Mouse (Mus musculus) E14TG2a.4 (cell line): ENCODE results near the gene Sstr3.

Experiments
- H3K27me3 ChIP-seq: 2 replicates; pipeline ENCODE4 v1.6.1; 2014; ENCODE audit warnings: low read length, control low read depth; ENCODE audit not compliant: insufficient read depth
- H3K36me3 ChIP-seq: 2 replicates; pipeline ENCODE4 v1.6.1; 2014; ENCODE audit warnings: low read length, control low read depth; ENCODE audit not compliant: insufficient read depth
- H3K4me1 ChIP-seq: replicated peaks from 2 replicates; pipeline ENCODE4 v1.6.1; 2014; ENCODE audit warnings: low read depth, low read length, control low read depth
- H3K4me3 ChIP-seq: replicated peaks from 2 replicates; pipeline ENCODE4 v1.5.1; 2014; ENCODE audit warnings: mild to moderate bottlenecking, low read length
- H3K9me3 ChIP-seq: 2 replicates; pipeline ENCODE4 v1.6.1; 2014; ENCODE audit warnings: low read length, control low read depth
- CTCF ChIP-seq: conservative IDR thresholded peaks from 2 replicates; pipeline ENCODE4 v1.5.1; 2014; ENCODE audit warnings: low read length
- NANOG ChIP-seq: IDR thresholded peaks from 2 replicates; pipeline ENCODE4 v1.6.1; 2014; ENCODE audit warnings: borderline replicate concordance, low read length, mixed read lengths
- POU5F1 ChIP-seq: IDR thresholded peaks from 2 replicates; pipeline ENCODE4 v1.6.1; 2014; ENCODE audit warnings: low read length, borderline replicate concordance

The Sstr3 gene

DNA sequence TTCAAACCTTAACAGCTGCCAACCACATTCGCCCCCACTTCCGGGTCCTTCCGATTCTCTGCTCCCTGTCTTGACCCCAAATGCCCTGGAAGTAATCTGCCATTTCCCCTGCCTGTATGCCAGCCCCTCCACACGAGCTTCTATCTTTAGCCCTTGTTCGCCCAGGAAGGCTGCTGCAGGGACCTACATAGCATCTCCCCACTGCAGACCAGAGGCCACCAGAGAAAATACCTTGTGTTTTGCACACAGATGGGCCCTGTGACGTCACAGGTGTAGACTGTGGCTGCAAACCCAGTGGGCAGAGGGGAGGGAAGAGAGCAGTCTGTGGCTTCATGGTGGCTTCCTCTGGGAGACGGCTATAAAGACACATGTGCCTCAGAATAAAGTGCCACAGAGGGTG, 26.3 kb downstream of the Sstr3 start:
- H3K4me3 ChIP-seq, result no peak overlapping the region
- no peaks in the 10 kb centered on the region for H3K9me3 ChIP-seq
- TF ChIP-seq NANOG (no peak), CTCF (no peak), POU5F1 (no peak)
- peaks cover 15% of the 10 kb centered on the region for H3K27me3 ChIP-seq
- H3K4me1 ChIP-seq, result peaks cover 32% of the 10 kb centered on the region
- no peaks in the 10 kb centered on the region for H3K36me3 ChIP-seq

DNA sequence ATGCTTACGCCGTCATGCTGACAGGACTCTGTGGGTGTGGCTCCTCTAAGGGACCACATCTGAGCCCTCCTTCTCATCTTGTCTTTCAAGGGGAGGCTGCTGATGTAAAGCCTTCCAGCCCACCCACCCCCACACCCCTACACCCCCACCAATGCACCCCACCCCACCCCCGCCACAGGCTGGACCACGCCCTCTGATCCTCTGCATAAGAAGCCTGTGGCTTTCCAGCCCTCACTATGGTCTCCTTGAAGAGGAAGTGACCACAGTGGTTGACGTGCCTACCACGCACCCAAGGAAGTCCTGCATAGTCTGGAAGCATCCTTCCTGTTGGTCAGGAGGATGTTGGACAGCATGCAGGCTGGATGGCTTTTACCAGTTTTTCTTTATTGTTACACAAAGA, 28.7 kb downstream of the Sstr3 start:
- no peaks in the 10 kb centered on the region for H3K9me3 ChIP-seq
- H3K4me3 ChIP-seq, result no peak overlapping the region
- no peaks in the 10 kb centered on the region for H3K36me3 ChIP-seq
- TF ChIP-seq POU5F1 (no peak), NANOG (no peak), CTCF (no peak)
- no peaks in the 10 kb centered on the region for H3K27me3 ChIP-seq
- H3K4me1 ChIP-seq, result peaks cover 24% of the 10 kb centered on the region

DNA sequence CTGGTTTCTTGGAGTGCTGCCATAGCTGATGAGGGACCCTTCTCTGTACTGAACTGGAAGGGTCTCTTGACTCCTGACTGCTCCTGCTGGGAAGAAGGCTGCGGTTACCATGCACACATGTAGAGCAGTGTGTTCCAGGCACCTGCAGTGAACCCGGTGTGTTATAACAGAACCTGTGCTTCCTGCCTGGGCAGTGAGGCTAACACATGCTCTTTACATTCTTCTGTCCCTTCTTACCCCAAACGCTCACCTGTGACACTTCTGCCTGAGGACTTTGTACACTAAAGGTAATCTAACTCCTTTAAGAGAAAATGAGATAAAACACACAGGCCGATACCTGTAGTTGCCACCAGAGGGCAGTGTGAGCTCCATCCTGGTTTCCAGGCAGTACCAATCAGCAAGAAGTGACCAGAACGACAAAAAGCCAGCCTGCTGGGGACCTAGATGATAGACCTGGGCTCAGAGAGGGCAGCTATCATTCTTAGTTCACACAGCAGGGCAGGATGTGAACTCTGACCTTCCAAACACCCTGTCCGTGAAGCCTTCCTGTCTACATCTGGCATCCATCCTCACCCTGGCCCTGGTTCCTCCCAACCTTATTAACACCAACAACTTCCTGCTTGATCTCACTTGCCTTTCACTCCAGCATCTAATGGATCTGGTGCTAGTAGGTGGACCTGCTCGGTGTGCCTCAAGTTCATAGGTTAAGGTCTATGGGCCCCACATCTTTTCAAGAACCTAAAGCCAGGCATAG, 29.9 kb downstream of the Sstr3 start:
- Histone ChIP-seq H3K27me3 (no peaks in the 10 kb centered on the region), H3K4me3 (no peak overlapping the region), H3K4me1 (peaks cover 31% of the 10 kb centered on the region), H3K9me3 (no peaks in the 10 kb centered on the region), H3K36me3 (no peaks in the 10 kb centered on the region)
- TF ChIP-seq CTCF, result peak; percentile 97
- TF ChIP-seq POU5F1, result no peak
- no peak for TF ChIP-seq NANOG

DNA sequence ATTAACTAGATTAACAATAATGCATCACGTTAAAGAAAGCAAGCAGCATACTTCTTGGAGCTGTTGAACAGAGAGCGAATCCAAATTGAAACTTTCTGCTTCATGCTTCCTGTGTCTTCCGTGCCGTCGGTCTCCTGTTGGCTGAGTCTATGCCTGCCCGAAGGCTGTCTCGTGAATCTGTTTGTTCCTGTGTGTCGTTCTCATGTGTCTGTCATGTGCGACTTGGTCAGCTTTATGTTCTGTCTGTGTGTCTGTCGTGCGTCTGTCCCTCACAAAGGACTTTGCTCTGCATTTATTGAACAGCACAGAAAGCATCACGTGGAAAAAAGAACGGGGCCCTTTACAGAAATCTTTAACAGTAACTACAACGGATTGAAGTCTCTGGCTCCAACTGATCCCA, 31.5 kb downstream of the Sstr3 start:
- Histone ChIP-seq H3K27me3 (no peaks in the 10 kb centered on the region), H3K9me3 (no peaks in the 10 kb centered on the region), H3K4me3 (no peak overlapping the region), H3K4me1 (peaks cover 34% of the 10 kb centered on the region), H3K36me3 (no peaks in the 10 kb centered on the region)
- no peak for TF ChIP-seq POU5F1

DNA sequence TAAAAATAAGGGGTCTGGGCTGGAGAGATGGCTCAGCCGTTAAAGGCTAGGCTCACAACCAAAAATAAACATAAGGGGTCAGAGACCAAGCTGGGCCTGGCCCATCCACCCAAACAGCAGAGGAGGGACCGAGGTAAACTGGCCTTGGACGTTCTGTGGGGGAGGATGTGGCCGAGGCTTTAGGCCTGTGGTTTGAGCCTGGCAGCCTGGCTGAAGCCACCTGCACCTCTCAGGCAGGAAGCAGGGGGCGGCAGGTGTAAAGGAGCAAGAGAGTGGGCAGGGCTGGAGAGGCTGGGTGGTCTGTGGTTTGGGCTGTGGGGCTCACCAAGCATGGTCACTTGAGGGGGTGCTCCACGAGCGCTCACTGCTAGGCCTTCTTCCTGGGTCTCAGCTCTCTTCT, 32.5 kb downstream of the Sstr3 start:
- no peaks in the 10 kb centered on the region for H3K27me3 ChIP-seq
- H3K4me1 ChIP-seq, result peaks cover 34% of the 10 kb centered on the region
- H3K9me3 ChIP-seq, result no peaks in the 10 kb centered on the region
- H3K4me3 ChIP-seq, result no peak overlapping the region
- TF ChIP-seq NANOG (no peak), POU5F1 (no peak), CTCF (no peak)
- no peaks in the 10 kb centered on the region for H3K36me3 ChIP-seq

DNA sequence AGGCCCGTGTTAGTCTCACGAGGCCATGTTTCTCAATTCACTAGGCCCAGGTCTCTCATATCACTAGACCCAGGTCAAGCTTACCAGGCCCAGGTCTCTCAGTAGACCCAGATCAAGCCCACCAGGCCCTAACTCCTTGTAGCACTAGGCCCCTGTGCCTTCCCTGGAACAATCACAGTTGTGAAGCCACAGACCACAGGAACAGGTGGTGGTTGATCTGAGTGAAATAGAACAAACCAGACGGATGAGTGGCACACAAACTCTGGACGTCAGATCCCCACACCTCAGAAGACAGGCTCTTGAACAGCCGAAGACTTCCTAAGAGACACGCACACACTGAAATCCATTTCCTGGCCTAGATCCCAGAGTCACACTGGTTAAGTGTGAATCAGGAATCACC, 33.7 kb downstream of the Sstr3 start:
- no peaks in the 10 kb centered on the region for H3K36me3 ChIP-seq
- TF ChIP-seq NANOG, result no peak
- TF ChIP-seq POU5F1, result no peak
- no peak for TF ChIP-seq CTCF
- H3K4me1 ChIP-seq, result peaks cover 30% of the 10 kb centered on the region

DNA sequence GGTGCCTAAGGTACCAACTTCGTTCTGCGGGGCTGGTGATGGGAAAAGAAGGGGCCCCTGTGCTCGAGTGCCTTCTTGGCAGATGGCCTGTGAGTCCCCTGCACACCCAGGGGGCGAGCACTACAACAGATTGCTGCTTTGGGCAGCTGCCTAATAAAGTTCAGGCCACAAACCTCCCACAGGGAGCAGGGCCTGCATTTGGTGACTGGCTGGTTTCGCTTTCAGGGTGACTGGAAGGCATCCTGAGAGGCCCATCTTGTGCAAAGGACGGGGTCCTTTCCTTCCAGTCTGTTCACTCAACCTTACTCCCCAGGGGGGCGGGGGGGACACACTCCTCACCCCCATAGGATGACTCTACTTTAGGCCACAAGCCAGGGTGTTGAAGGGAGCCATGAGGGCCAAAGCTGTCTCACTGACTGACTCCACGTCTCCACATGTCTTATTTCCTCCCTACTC, 34.3 kb downstream of the Sstr3 start:
- Histone ChIP-seq H3K27me3 (no peaks in the 10 kb centered on the region), H3K4me3 (peak overlapping the region; percentile 54), H3K36me3 (no peaks in the 10 kb centered on the region), H3K4me1 (peaks cover 25% of the 10 kb centered on the region), H3K9me3 (no peaks in the 10 kb centered on the region)
- TF ChIP-seq POU5F1, result no peak

More for the DNA sequence above, 33.7 kb downstream of the Sstr3 start:
- Histone ChIP-seq H3K4me3 (no peak overlapping the region), H3K9me3 (no peaks in the 10 kb centered on the region), H3K27me3 (no peaks in the 10 kb centered on the region)

DNA sequence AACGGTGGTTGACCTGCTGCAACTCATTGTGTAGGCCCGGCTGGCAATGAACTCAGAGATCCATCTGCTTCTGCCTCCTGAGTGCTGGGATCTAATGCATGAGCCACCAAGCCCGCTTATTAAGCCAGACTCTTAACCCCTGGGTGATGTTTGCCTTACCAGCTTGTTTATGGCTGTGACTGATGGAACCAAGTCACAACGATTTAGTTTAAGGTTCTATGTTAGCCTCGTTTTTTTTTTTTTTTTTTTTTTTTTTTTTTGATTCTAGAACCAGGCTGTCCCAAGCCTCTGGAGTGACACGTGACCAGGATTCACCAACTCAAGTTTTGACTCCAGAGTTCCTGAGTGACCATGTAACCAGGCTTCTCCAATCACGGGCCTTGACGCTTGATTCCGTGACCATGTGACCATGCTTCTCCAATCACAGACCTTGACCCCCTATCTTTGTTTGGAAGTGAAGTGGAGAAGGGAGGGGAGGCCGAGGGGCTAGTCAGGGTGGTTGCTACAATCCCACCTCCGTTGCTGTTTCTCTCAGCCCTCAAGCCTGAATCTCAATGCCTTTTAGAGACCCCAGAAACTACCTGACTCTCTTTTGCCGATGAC, 35.1 kb downstream of the Sstr3 start:
- Histone ChIP-seq H3K27me3 (peaks cover 4% of the 10 kb centered on the region; the same call in 1 of the 2 replicates), H3K9me3 (peaks cover 7% of the 10 kb centered on the region), H3K4me1 (peaks cover 20% of the 10 kb centered on the region), H3K36me3 (no peaks in the 10 kb centered on the region), H3K4me3 (peak overlapping the region; percentile 54)
- TF ChIP-seq POU5F1 (no peak), NANOG (no peak), CTCF (no peak)

DNA sequence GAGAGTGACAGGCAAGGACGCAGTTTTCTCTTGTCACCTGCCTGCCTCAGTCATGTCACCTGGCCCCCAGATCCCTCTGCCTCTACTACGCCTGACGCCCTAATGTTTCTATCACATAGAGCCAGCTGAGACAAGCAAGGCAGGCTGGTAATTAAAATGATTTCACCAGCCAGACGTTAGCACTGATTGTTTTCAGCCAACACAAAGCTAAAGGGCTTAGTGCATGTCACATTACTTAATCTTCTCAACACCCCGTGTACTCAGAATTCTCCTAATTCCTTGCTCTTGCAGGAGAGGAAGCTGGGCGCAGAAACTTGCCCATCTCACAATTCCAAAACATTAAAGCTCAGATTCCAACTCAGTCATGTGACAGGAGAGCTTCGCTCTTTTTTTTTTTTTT, 36.0 kb downstream of the Sstr3 start:
- H3K4me3 ChIP-seq, result no peak overlapping the region
- peaks cover 13% of the 10 kb centered on the region for H3K9me3 ChIP-seq
- peaks cover 20% of the 10 kb centered on the region for H3K4me1 ChIP-seq
- no peaks in the 10 kb centered on the region for H3K36me3 ChIP-seq
- TF ChIP-seq POU5F1 (no peak), NANOG (no peak), CTCF (no peak)
- peaks cover 4% of the 10 kb centered on the region; the same call in 1 of the 2 replicates for H3K27me3 ChIP-seq
